Mouse (Mus musculus) left cerebral cortex, adult 2 months (tissue): ENCODE measurements at regions not wholly inside any gene's neighbourhood (a gene's known extent, or its start where the extent isn't known, plus 50 kb on each side); places are given as distances from the start of the nearest gene placed in this dataset.

Experiments
- DNase-seq, 2 experiments: peaks; one replicate each; pipeline ENCODE4 v3.0.0; 2021 to 2022; ENCODE audit warnings: low spot score in 2 of 2, mixed read lengths in 1 of 2; ENCODE audit errors: extremely low spot score in 1 of 2
- H3K27ac ChIP-seq: fragments of 200-600 bp; 2 replicates; pipeline ENCODE4 v1.8.1; 2022
- H3K4me3 ChIP-seq: fragments of 200-600 bp; 2 replicates; pipeline ENCODE4 v1.8.1; 2022
- CTCF ChIP-seq: fragments of 200-600 bp; IDR thresholded peaks from 2 replicates; pipeline ENCODE4 v1.8.1; 2022; ENCODE audit warnings: antibody characterized with exemption, mild to moderate bottlenecking, moderate library complexity
- intact Hi-C: fragments of 180-260 bp; cut with DNase I; formaldehyde crosslinking; loops from one replicate; pipeline ENCODE4 v1.15.1; 2025

- intact Hi-C loops = no loop called here
- Histone ChIP-seq H3K4me3 (no peak overlapping the region), H3K27ac (no peak overlapping the region)
- no peak for TF ChIP-seq CTCF
- no peak for DNase-seq
Measured at GRCm38 (mm10) chr16:49985082-49986076, 185.0 kb downstream of the Cd47 start.

- H3K4me3 ChIP-seq = no peak overlapping the region
- DNase-seq = no peak
- intact Hi-C loops = no loop called here
- TF ChIP-seq CTCF = no peak
- no peak overlapping the region for H3K27ac ChIP-seq
Measured at GRCm38 (mm10) chr16:49986954-49987353, 186.6 kb downstream of the Cd47 start.

- intact Hi-C loops = no loop called here
- DNase-seq = no peak
- no peak overlapping the region for H3K27ac ChIP-seq
- no peak for TF ChIP-seq CTCF
- H3K4me3 ChIP-seq = no peak overlapping the region
Measured at GRCm38 (mm10) chr16:49995822-49996221, 195.5 kb downstream of the Cd47 start.

DNA sequence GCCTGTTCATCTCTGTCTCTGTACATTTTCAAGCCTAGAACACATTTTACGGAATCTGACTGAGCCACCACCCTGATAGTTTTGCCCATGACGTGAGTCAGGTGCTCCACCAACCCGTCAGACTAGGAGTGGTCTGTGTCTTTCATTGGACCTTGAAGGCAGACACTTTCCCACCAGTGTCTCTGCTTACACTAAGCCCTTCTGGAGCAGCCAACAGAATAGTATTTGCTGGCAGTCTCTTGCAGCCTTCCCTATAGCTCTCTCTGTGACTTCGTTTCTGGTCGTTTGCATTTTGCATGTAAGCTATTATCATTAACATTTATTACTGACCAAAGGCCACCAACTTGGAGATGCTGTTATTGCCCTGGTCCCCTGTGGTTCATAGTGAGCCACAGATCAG is 196.3 kb downstream of the Cd47 start:
- DNase-seq = no peak
- intact Hi-C loops = no loop called here
- TF ChIP-seq CTCF = no peak
- Histone ChIP-seq H3K4me3 (no peak overlapping the region), H3K27ac (no peak overlapping the region)

DNA sequence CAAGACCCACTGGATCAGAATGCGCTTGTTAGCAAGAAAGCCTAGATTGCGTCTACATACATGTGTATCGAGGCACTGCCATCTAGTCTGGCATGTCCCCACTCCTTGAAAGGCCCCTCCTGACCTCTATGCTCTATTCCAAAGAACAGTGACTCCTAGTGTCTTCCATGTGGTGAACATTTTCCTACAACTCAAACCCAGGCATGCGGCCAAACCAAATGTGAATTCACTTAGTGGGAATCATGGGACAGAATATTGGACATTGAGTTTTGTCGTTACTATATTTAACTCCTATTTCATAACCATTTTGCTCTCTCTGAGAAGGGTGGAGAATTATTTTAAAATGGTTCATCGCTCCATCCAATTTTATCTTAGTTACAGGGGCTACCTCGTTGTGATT is 196.7 kb downstream of the Cd47 start:
- intact Hi-C loops = no loop called here
- Histone ChIP-seq H3K27ac (no peak overlapping the region), H3K4me3 (no peak overlapping the region)
- TF ChIP-seq CTCF = no peak; the same call in 1 of the 2 replicates
- DNase-seq = no peak

DNA sequence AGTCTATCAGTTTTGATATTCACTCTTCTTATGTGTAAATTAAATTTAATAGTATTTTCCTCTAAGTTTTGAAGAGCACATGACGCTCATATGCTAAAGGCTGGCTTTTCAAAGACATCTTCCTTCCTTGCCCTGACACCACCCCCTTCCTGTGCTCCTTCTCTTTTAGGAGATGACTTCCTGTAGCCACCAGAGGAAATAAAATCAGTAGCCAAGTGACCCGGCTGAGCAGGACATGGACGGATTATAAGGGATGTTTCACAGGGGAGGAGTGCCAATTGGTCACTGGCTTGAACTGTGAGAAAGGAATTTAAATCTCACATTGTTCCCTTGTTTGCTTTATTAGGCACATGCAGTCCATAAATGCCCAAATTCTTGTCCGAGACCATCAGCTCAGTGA is 200.5 kb downstream of the Cd47 start:
- Histone ChIP-seq H3K27ac (no peak overlapping the region), H3K4me3 (no peak overlapping the region)
- TF ChIP-seq CTCF = no peak
- intact Hi-C loops = no loop called here
- DNase-seq = no peak

GRCm38 (mm10) chr16:50001662-50002455 is 201.5 kb downstream of the Cd47 start:
- DNase-seq = no peak
- Histone ChIP-seq H3K27ac (no peak overlapping the region), H3K4me3 (no peak overlapping the region)
- no peak for TF ChIP-seq CTCF
- intact Hi-C loops = no loop called here

GRCm38 (mm10) chr16:50002456-50002788 is 202.1 kb downstream of the Cd47 start:
- no peak for DNase-seq
- no peak overlapping the region for H3K4me3 ChIP-seq
- no peak overlapping the region for H3K27ac ChIP-seq
- no peak for TF ChIP-seq CTCF
- intact Hi-C loops = no loop called here

GRCm38 (mm10) chr16:50009046-50009445 is 208.7 kb downstream of the Cd47 start:
- Histone ChIP-seq H3K4me3 (no peak overlapping the region), H3K27ac (peak overlapping the region; percentile 4; the same call in 1 of the 2 replicates)
- intact Hi-C loops = no loop called here
- no peak for TF ChIP-seq CTCF
- DNase-seq = no peak

GRCm38 (mm10) chr16:50009542-50009941 is 209.2 kb downstream of the Cd47 start:
- peak; percentile 29 to 44 for DNase-seq
- intact Hi-C loops = no loop called here
- H3K4me3 ChIP-seq = no peak overlapping the region
- no peak for TF ChIP-seq CTCF
- peak overlapping the region; percentile 4 for H3K27ac ChIP-seq

- TF ChIP-seq CTCF = no peak
- intact Hi-C loops = loop anchor here (2.0 to 5.0 kb wide), 2 partner anchors 31 to 48 kb away; no protein-coding TSS in a partner anchor
- H3K4me3 ChIP-seq = no peak overlapping the region
- H3K27ac ChIP-seq = peak overlapping the region; percentile 4
- no peak for DNase-seq
Measured at GRCm38 (mm10) chr16:50010074-50010473, 209.7 kb downstream of the Cd47 start.

GRCm38 (mm10) chr16:50010532-50010971 is 210.2 kb downstream of the Cd47 start:
- Histone ChIP-seq H3K27ac (peak overlapping the region; percentile 4), H3K4me3 (no peak overlapping the region)
- peak; percentile 19 to 20 for DNase-seq
- no peak for TF ChIP-seq CTCF
- intact Hi-C loops = loop anchor here (2.0 to 5.0 kb wide), 2 partner anchors 32 to 48 kb away; no protein-coding TSS in a partner anchor
